Mouse (Mus musculus) CD4-positive, CD25-positive, alpha-beta regulatory T cell, adult 2 months (primary cell): ENCODE data around the gene Abhd17c.
"Not testable (repeated sequence)": the region's sequence is repeated elsewhere in the genome, so short reads cannot be mapped to it uniquely, and the experiment has no call there.

Experiments
- DNase-seq: peaks from one replicate; pipeline ENCODE4 v3.0.0-alpha.2; 2012; ENCODE audit warnings: low read depth, low spot score

The Abhd17c gene

GRCm38 (mm10) chr7:84151001-84151959 lies at the start of gene Abhd17c:
TSS of gene Abhd17c (minus strand) at chr7:84151893.
- DNase-seq, result peak; percentile 66

- DNase-seq, result no peak
Observed at GRCm38 (mm10) chr7:84197208-84197860, 45.6 kb upstream of the Abhd17c start.

GRCm38 (mm10) chr7:84196221-84196620 lies 44.5 kb upstream of the Abhd17c start:
- DNase-seq, result peak; percentile 15

- DNase-seq, result peak; percentile 42
Observed at GRCm38 (mm10) chr7:84192256-84192655, 40.6 kb upstream of the Abhd17c start.

GRCm38 (mm10) chr7:84191476-84191875 lies 39.8 kb upstream of the Abhd17c start:
- DNase-seq, result no peak

- DNase-seq, result no peak
Observed at GRCm38 (mm10) chr7:84188196-84188595, 36.5 kb upstream of the Abhd17c start.

GRCm38 (mm10) chr7:84185196-84185595 lies 33.5 kb upstream of the Abhd17c start:
- DNase-seq, result no peak

GRCm38 (mm10) chr7:84184703-84185102 lies 33.0 kb upstream of the Abhd17c start:
- no peak for DNase-seq

GRCm38 (mm10) chr7:84178809-84179208 lies 27.1 kb upstream of the Abhd17c start:
- DNase-seq, result not testable (repeated sequence)

GRCm38 (mm10) chr7:84174655-84175448 lies 23.2 kb upstream of the Abhd17c start:
- DNase-seq, result no peak

GRCm38 (mm10) chr7:84173394-84173793 lies 21.7 kb upstream of the Abhd17c start:
- DNase-seq, result peak; percentile 52

- no peak for DNase-seq
Observed at GRCm38 (mm10) chr7:84171177-84171787, 19.6 kb upstream of the Abhd17c start.

GRCm38 (mm10) chr7:84168355-84168754 lies 16.7 kb upstream of the Abhd17c start:
- DNase-seq, result no peak

- DNase-seq, result peak; percentile 24
Observed at GRCm38 (mm10) chr7:84166721-84167419, 15.2 kb upstream of the Abhd17c start.

GRCm38 (mm10) chr7:84166007-84166406 lies 14.3 kb upstream of the Abhd17c start:
- DNase-seq, result peak; percentile 31

- peak; percentile 59 for DNase-seq
Observed at GRCm38 (mm10) chr7:84165288-84165687, 13.6 kb upstream of the Abhd17c start.

GRCm38 (mm10) chr7:84164880-84165279 lies 13.2 kb upstream of the Abhd17c start:
- DNase-seq, result peak; percentile 71

GRCm38 (mm10) chr7:84164419-84164818 lies 12.7 kb upstream of the Abhd17c start:
- no peak for DNase-seq

GRCm38 (mm10) chr7:84163585-84163984 lies 11.9 kb upstream of the Abhd17c start:
- no peak for DNase-seq

- DNase-seq, result no peak
Observed at GRCm38 (mm10) chr7:84159414-84159813, 7.7 kb upstream of the Abhd17c start.

GRCm38 (mm10) chr7:84153821-84154220 lies 2.1 kb upstream of the Abhd17c start:
- DNase-seq, result no peak
